Mouse (Mus musculus) E14TG2a.4 (cell line): ENCODE data around the gene Dnah2.

Experiments used
- CTCF ChIP-seq: conservative IDR thresholded peaks from 2 replicates; pipeline ENCODE4 v1.5.1; 2014; ENCODE audit warnings: low read length
- NANOG ChIP-seq: IDR thresholded peaks from 2 replicates; pipeline ENCODE4 v1.6.1; 2014; ENCODE audit warnings: borderline replicate concordance, low read length, mixed read lengths
- POU5F1 ChIP-seq: IDR thresholded peaks from 2 replicates; pipeline ENCODE4 v1.6.1; 2014; ENCODE audit warnings: low read length, borderline replicate concordance

- TF ChIP-seq CTCF (no peak), POU5F1 (no peak), NANOG (no peak)
Observed at GRCm38 (mm10) chr11:69389531-69390399, 159.1 kb downstream of the Dnah2 start.
